Mouse (Mus musculus) T-helper 2 cell (primary cell): ENCODE data around the gene Caln1.

Source experiments
- in situ Hi-C: fragments of 300-600 bp; cut with MboI, MseI; formaldehyde crosslinking; loops from one replicate; pipeline ENCODE4 v1.15.1; 2025; ENCODE audit warnings: high pct_unique_total_duplicates

The Caln1 gene

DNA sequence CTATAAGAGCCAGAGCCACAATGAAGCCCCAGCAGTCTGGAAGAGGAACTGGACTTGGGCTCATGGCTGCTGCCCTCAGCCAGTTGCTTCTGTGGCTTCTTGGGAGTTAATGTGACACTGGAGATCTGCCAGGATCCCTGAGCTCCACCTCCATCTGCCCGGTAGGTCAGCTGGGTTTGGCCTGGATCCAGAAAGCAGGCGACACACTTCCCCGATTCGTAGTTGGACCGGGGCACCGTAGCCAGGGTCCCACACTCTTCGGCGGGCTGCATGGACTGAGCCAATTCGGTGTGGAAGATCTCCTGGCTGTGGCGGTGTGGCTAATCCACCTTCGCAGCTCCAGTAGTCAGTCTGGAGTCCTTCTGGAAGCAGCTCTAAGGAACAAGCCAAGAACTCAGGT is at the start of gene Caln1:
Gene Caln1 (plus strand): TSS at position 219 of the 400 bp plus-strand sequence.
- in situ Hi-C loops: no loop called here

DNA sequence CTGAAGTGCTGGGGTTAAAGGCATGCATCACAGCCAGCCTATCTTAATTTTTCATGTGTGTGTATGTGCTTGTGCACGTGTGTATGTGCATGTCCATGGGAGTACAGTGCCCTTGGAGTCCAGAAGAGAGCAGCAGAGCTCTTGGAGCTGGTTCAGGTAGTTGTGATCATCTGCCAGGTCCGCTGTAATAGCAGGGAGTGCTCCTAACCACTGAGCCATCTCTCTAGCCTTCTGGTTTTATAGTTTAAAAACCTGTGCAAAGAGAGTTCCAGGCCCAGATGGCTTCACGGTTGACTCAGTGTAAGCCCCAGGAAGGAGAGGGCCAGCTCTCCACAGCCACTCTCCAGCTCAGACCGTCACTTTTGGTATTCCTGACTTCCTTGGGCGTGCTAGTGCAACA is 49.5 kb upstream of the Caln1 start:
- in situ Hi-C loops: loop anchor here (25.0 kb wide), 1 partner anchor 1157 kb away; no protein-coding TSS in a partner anchor

DNA sequence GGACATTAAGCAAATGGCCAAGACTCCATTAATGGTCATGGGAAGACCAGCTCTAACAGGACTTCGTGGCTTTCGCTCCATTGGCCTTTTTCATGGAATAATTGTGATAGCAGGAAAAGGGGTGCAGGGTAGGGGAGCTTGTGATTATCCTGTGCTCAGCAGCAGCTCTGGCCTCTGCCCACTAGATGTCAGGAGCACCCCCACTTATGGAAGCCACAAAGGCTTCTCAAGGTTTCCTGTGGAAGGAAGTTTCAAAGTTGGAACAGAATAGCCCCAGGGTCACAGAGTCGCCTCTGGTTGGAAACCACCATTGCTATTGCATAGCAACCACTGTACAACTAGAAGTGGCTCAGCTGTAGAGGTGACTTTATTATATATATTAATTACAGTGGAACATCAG is 48.8 kb upstream of the Caln1 start:
- in situ Hi-C loops: loop anchor here (25.0 kb wide), 1 partner anchor 1158 kb away; no protein-coding TSS in a partner anchor

DNA sequence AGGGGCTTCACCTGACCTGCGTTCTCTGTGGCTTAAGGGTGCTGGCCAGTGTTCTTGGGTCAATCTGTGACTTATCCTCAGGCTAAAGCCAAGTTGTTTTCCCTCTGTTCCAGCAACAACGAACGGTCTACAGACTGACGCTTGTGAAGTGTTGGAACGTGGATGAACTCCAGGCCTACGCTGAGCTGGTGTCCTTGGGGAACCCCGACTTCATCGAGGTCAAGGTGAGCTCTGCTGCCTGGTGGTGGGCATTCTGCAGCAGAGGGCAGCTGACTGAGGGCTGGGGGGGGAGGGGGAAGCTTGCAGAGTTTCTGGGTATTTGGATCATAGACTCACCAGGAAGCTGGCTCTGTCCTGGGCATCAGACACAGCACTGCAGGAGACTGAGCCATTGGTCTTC is 43.8 kb upstream of the Caln1 start:
- in situ Hi-C loops: no loop called here

DNA sequence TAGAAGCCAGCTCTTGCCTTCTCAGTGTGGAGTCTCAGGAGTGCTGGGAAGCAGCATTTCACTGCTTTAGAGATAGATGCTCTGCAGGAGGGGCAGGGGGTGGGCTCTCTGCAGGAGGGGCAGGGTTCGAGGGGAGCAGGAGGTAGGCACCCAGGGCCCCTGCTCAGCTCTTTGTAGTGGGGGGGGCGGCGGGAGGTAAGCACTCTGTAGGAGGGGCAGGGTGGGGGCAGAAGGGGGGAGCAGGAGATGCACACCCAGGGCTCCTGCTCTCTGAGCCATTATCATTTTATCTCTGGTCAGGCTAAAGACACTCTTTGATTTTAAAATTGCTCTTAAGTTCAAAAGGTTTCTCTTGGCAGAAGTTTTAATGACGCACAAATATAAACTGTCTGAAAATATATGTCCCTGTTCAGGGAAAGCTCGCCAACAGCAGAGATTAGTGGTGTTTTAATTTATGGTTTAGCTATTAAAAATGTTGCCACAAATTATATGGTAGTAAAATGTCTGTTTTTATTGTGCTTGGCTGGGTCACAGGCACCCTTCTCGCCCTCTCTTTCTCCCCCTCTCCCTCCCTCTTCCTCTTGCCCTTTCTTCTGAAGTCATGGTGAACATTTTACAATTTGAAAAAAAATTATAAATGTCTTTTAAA is 41.5 kb upstream of the Caln1 start:
- in situ Hi-C loops: no loop called here

DNA sequence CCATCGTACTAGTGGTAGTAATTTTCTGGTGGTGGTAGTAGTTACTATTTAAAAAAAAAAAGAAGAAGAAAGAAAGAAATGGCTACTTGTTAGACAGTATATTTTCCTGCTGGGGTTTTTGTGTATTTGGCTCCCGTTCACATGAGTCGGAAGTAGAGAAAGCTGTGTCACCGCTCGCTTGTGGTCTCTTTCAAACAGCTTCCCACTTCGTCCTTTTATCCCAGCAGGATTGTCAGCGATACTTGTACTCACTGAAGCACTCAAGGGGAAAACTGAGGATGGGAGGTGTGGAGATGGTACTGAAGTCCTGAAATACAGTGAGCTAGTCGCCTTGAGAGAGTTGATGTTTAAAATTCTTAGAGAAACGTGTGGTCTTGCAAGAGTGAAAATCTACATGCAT is 40.9 kb upstream of the Caln1 start:
- in situ Hi-C loops: no loop called here

DNA sequence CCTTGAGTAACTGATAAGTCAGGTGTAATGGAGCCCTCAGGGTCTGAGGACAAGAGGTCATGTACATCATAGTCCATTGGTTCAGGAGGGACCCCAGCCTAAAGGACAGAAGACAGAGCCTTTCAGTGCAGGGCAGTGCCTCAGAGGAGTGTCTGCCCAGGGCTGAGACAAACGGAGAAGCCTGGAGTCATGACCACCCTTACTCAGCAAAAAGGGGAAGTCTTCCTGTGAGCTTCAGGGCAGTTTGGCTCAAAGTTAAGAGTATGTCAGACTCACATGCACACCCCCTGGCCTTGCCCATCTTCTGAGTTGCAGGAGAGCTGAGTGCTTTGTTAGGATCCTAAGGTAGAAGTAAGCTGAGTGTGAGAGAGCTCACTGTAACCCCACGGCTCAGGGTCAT is 39.4 kb upstream of the Caln1 start:
- in situ Hi-C loops: no loop called here

DNA sequence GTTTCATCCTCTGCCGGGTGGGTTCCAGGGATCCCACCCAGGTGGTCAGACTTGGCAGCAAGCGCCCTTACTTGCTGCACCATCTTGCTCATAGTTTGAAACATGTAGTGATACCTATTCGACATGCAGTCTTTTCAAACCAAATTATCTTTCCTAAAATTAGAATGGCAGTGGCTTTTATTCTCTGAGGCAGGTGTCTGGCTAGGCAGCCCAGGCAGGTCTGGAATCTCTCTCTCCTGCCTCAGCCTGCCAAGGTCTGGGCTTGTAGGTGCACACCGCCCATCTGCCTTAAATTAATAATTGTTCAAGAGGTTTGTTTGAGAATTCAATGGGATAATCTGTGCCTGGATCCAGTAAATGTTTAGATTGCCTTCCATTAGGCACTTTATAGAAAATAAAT is 38.5 kb upstream of the Caln1 start:
- in situ Hi-C loops: no loop called here

DNA sequence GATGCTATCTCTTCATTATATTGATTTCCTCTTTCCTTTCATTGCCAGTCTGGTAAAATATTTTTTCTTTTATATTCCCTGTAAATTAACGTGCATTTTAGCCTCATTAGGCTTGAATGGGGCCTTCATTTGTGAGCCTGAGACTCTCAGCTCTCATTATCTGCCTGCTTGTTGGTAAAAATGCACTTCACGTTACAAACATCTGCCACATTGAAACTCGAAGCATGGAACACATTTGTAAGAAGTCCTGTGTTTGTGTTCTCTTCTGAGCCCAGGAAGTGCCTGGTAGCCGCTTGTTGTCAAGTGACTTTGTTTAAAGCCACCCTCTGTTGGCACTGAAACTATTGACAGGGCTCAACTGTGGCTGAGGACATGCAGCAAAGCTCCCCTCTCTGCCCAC is 38.0 kb upstream of the Caln1 start:
- in situ Hi-C loops: no loop called here

DNA sequence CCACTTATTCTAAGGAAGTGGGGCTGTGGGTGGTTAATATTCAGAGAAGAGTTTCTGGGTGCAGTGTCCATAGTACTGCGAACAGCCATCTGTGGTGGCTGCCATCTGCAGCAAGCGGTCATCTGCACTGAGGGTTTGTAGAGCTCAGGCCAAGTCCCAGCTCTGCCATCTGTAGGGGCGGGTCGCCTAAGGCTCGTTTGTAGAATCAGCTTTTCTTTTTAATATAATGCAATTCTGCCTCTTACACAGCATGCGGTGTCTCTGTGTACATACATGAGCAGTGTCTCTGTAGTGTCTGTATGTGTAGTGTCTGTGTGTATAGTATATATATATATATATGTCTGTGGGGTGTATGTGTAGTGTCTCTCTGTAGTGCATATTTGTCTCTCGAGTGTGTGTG is 35.7 kb upstream of the Caln1 start:
- in situ Hi-C loops: no loop called here

DNA sequence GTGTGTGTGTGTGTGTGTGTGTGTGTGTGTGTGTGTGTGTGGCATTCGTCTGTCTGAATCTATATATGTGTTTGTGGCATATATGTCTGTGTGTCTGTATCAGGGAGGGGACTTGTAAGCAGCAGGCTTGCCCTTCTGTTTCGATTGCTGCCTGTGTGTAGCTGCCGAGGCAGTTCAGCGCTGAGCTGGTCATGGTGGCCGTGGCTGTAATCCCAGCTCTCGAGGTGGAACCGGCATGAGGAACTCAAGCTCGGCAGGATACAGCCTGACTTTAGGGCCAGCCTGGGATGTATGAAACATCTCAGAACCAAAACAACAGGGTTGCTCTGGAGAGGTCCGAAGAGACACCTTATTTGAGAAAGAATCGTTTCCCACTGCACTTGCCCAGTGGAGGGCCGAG is 35.3 kb upstream of the Caln1 start:
- in situ Hi-C loops: no loop called here

DNA sequence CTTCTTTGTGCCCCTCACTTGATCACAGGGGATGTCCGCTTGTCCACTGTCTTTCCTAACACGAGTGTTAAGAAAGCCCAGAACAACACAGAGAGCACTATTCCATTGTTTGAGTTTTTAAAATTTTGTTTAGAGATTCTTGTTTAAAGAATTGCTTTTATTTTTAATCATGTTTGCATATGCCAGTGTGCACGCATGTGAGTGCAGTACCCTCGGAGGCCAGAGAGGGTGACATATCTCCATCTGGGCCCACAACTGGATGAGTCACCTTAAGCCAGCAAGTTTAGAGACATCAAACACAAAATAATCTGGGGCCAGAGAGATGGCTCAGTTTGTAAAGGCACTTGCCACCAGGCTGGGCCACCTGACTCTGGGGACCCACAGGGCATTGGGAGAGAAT is 33.8 kb upstream of the Caln1 start:
- in situ Hi-C loops: no loop called here

DNA sequence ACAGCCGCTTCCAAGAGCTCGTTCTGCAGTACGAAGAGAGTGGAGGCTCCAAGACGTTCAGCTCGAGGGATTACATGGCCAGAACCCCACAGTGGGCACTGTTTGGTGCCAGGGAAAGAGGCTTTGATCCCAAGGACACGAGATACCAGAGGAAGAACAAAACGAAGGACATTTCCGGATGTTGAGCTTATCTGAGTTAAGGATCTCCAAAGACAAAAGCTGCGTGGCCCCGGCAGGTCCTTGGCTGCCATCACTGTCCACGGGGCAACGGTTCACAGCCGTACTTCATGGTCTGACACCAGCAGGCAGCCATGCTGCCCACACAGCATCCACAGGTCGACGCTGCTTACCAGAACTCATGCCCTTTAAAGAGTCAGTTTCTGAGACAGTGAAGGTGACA is 28.6 kb upstream of the Caln1 start:
- in situ Hi-C loops: no loop called here

DNA sequence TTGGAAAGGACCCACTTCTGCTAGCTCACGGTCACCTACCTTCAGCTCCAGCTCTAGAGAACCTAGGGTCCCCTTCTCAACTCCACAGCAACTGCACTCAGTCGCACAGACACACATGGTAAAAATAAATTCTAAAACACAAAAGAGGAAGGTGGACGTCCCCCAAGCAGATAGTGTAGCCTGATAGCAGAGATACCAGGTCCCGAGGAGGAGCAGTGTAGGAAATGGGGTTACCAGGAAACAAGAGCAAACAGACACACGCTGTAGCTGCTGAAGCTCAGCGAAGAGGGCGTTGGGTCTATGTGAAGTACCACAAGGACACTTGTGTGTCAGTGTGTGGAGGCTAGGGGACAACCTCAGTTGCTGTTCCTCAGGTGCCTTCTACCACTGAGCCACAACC is 24.3 kb upstream of the Caln1 start:
- in situ Hi-C loops: no loop called here

DNA sequence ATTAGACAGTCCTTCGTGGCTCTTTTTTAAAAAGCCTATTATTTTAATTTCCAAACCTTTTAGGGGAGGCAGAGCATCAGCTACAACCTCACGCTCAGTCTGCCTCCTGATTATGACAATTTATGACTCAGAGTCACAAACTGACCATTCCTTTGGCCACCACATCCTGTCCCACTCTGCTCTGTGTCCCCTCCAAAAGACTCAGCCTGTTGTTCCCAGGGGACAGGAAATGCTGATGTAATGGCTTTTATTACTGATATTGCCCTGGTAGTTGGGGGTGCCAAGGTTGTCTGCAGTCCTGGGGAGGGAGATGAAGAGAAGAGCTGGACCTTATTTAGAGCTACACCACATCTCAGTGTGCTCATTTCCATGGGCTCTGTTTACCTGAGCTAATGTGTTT is 23.4 kb upstream of the Caln1 start:
- in situ Hi-C loops: no loop called here

DNA sequence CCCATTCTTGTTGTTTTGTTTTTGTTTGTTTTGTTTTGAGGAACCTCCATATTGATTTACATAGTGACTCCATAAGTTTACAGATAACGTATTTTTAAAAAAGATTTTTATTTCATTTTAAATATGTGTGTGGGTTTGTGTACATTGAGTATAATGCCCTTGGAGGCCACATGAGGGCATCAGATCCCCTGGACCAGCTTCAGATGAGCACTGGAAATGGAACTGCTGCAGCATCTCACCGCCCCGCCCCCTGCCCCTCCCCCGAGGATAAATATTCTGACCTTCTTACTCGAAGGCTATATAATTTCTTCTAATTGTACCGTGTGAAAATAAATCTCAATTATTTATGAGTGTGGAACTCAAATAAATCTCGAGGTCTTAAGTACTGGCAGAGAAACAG is 14.0 kb upstream of the Caln1 start:
- in situ Hi-C loops: no loop called here

DNA sequence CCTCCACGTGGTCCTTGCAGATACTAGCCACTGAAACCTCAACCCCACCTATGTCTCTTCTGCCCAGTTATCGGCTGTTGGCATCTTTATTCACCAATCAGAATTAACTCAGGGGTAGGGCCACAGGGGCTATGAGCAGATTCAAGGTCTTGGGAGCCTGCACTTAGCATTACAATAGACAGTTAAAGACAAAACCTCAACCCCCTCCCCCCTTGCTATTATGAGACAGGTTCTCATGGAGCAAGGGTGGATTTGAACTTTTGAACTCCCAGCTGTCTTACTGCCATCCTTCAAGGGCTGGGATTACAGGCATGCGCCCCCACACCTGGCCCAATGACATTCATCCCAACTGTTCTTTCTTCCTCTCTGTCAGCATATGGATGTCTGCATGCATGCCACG is 6.1 kb upstream of the Caln1 start:
- in situ Hi-C loops: no loop called here

DNA sequence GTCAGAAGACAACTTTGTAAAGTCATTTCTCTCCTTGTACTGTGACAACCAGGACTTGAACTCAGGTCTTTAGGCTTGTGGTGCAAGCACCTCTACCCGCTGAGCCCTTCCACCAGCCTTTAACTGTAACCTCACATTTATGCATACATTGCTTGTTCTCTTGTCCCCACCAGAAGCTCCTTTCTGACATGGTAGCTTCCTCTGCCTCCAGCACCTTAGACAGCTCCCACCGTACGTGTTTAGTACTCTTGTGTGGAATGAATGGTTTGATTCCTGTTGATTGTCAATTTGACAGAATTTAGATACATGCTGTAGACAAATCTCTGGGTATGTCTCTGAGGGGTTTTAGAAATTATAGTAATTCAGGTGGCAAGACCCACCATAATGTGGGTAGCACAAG is 5.5 kb upstream of the Caln1 start:
- in situ Hi-C loops: no loop called here

DNA sequence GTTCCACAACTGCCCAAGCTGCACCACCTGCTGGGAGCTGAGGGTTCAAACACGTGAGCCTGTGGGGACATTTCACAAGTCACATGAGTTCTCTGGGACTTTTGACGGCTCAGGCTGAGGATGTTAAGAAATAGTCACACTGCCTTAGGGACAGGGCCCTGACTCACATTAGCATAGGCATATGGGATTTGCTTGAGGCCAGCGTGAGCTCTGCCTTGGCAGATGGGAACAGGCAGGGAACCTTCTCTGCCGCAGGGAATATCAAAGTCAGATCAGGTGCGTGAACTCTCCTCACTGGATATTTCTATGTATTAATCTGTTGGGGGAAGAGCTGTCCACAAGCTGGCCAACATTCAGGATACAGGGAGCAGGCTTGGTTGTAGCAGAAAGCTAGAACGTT is 1.0 kb upstream of the Caln1 start:
- in situ Hi-C loops: no loop called here

DNA sequence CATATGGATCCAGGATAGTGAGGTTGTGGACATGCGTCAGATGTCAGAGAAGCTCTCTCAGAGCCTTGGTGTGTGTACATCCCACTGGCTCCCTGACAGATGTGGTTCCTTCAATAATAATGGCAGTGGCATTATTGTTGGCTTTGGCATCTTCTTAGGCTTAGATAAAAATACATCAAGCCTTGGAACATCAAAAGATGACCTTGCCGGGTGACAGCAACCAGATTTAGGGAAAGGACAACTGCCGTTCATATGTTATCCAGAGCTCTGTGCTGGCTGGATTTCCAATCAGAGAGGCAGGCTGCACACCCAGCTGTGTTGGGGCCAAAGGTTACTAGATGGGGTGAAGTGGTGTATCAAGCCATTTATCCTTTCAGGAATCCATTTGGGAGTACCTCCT is 6.2 kb downstream of the Caln1 start:
- in situ Hi-C loops: no loop called here

DNA sequence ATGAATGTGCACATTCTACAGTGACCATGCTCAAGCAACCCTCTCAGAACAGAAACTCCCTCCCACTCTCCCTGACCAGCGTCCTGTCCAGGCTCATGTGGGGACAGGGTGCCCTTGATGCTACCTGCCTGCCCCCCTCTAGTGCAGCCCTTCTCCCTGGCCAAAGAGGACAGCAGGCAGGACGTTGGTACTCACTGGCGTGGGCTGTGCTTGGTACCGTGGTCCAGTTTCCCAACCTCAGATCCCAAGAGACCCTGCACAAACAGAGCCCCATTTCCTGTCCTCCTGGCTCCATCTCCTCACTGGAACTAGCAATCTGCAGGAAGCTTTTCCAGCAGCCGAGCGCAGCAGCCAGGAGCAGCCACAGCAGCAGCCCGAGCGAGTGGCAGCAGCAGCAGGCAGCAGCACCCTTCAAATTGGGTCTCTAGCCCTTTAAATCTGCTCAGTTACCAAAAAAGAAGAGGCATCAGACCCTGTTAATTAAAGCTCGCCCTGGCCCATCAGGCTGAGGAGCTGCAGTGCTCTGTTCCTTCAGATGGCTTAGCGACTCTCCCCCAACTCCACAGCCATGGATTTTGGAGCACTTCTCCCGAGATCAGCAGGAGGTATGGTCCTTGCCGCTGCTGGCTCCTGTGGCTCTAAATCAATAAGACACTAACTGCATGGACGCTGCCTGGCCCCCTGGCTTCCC is 15.1 kb downstream of the Caln1 start, which contains the start of gene A330070K13Rik:
Gene A330070K13Rik (minus strand): TSS at position 410 of the 691 bp plus-strand sequence.
- in situ Hi-C loops: no loop called here

DNA sequence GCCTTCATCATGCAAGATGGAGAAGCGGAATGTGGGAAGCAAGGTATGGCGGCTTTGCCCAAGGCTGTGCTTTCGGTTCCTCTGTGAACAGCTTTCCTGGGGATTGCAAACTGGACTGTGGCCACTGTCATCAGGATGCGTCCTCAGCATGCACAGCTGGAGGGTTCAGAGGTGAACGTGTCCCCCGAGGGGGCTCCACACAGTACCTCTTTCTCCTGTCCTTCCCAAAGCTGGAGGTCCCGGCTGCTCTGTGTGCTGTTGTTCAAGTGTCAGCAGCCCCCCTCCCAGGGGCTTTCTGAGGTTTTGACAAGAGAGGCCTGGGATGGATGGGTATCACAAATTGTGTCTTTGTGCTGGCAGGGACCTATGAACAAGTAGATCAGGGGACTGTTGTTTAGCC is 17.2 kb downstream of the Caln1 start:
- in situ Hi-C loops: no loop called here

DNA sequence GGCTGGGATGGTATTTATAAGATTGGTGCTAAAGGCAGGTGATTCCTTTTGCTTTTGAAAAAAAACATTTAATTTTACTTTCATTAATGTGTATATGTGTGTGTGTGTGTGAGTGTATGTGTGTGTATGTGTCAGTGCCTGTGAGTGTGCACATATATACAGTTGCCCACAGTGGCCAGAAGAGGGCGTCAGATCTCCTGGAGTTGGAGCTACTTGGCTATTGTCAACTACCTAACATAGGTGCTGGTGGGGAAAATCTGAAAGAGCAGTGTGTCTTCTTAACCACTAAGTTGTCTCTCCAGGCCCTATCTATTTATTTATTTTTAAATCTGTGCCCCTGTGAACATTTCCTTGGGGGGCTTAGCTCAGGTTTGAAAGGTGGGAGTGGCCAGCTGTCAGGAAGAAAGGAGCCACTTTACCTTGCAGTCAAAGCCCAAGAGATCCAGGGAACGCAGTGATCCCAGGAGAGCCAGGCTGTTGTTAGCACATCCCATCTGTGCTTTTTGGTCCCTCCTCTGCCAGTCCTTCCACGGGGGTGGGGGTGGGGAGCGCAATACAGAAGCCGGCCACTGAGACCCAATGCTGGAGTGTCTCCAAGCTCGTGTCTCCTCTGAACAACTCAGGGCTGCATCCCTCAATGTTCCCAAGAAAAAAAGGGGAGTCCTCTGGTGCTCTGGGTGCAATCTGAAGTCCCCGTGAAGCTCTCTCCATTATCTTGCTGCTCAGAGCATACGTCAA is 24.5 kb downstream of the Caln1 start:
- in situ Hi-C loops: no loop called here
